Mouse (Mus musculus) frontal cortex, adult 2 months (tissue): ENCODE results near the gene Gng4. TPM values are rescaled to one million over a fixed set of nuclear protein-coding genes. Genes with fewer than 3 reads are reported as not detected.

Experiments used
- DNase-seq, 2 experiments: peaks; one replicate each; pipeline ENCODE4 v3.0.0; 2022; ENCODE audit warnings: low spot score in 1 of 2; ENCODE audit errors: extremely low spot score in 1 of 2
- polyA plus RNA-seq: library from polyadenylated mRNA; depleted of rRNA; stranded (reverse); fragments of >200 nt; gene quantifications from 2 replicates; pipeline ENCODE4 v1.2.3, GENCODE M21; 2012; rRNA removed

Gene Gng4
- polyA plus RNA-seq, 1 experiment, result 264 TPM

DNA sequence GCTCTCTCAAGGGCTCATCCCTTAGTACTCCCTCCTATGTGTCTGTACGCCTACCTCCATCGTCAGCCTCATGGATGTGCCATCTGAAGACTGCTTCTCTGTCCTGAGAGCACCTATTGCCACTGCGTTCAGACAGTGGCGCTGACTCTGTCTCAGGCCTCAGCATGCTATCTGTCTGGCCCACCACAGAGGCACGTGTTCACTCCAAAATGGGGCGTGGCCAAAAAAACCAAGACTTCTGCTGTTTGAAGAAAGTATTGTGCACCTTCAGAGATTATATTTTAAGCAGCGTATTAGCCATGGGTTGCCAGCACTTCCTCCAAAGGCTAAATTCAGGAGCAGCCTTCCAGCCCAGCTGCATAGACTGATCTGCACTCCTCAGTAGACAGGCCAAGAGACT is 27.0 kb downstream of the Gng4 start:
- no peak for DNase-seq

DNA sequence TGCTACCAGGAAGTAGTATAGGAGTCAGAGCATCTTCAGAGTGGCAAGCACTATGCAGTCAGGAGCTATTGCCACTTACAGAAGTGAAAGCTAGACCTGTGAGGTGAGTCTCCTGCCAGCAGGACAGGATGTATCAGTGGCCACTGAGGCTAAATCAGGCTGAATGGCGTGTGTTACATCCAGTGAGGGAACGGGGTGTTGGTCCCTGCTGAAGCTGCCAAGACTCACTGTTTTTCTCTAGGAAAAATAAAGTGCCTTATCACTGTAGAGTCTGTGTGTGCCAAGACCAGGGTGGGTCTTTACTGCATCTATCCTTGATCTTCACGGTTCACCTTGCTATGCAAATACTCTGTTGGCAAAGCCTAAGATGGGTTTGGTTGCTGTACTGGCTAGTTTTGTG is 34.8 kb downstream of the Gng4 start:
- no peak for DNase-seq

DNA sequence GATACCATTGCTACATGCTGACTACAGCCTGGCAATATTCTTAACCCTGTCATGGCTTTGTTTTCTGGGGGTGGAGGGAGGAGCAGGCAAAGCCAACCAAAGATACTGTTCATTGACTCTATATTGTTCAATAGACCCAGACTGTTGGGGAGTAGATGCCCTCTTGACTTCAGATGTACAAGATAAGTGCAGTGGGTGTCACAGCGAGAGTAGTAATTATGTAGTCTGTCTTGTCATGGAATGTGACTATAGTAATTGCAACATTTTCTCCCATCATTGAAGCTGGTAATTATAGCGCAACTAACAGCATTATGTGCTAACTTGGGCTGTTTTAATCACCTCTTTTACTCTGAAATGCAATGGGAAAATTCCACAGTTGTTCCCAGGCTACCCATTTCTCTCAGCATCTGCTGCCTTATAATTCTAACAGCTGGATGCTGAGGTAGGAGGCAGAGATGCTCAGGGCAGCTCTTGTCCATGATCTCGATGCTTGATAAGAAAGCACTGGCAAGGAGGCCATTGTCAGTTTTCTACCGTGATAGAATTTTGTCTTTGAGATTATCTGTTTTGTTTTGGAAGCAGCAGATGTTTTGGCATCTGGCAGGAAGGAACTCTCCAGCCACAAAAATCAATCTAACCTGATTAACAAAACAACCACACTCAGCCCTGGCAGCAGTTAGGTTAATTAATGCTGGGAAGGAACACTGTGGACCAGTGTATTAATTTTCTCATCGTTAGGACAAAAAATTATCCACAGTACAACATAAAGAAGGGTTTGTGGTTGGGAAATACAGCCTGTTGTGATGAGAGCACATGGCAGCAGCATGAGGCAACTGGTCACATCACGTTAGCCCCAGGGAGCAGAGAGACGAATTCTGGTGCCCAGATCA is 36.6 kb downstream of the Gng4 start:
- no peak for DNase-seq

DNA sequence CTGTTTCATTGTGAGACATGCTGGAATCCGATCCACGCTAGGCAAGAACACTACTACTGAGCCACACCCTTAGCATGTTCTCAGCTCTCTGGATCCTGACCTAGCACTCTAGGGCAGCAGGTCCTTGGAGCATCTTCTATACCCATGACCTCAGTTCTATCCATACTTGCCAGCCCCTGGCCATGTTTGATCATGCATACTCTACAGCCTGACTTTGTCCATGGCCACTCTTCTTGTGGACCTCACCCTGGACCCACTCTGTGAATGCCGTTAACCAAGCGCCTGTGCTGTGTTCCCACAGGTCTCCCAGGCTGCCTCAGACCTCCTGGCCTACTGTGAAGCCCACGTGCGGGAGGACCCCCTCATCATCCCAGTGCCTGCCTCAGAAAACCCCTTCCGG is 41.1 kb downstream of the Gng4 start:
- no peak for DNase-seq

DNA sequence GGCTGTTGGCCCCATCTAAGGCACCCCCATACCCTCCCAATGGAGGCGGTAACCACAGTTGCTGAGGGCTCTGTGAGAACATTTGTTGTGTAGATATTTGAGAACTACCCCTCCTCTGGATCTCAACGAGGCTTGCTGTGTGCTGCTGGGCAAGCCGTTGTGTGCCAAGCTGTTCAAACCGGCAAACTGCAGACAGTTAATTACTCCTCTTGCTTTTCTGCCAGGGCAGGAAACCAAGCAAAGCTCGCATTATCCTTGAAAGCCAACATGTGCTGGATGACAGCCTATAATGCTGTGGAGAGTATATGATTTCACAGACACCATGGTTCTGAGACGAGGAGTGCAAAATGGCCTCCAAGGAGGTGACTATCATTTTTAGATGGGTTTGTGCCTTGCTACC is 42.7 kb downstream of the Gng4 start:
- DNase-seq, result no peak

DNA sequence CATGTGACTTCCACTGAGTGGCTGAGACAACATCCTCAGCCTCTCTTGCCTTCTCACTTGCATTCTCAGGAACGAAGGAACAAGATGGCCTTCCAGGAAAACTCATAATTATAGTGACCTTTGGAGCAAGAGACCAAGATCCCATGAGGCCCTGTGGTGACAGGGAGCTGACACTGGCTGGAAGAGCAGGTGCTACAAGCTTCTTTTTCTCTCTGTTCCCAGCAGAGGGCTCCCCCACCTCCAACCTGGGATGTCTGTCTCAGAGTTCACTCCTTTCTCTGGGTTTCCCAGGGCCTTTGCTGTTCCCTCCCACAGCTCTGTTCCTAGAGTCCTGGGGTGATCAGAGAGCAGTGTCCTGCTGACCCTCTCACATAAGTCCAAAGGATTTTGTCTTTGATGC is 44.3 kb downstream of the Gng4 start:
- no peak for DNase-seq

DNA sequence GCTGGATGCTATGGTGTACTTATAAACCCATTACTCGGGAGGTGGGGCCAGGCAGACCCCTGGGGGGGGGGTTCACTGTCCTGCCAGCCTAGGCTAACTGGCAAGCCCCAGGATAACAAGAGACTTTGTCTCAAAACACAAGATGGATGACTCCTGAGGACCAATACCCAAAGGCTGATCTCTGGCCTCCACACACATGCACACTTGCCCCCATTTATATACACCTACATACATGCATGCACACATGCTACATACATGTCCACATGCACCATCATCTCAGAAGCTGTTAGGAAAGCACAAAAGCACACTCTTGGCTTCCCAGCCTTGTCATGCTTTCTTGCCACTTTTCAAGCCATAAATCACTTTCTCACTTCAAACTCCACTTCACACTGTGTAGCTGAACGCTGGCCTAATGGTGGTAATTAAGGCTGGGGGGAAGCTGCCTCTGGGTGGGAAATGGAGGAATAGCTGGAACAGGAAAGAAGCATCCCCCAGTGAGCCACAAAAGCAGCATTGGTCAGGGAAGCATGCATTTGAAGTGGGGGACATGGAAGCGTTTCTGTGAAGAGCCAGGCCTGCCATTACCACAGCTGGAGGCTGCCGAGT is 46.7 kb downstream of the Gng4 start:
- DNase-seq, result no peak

DNA sequence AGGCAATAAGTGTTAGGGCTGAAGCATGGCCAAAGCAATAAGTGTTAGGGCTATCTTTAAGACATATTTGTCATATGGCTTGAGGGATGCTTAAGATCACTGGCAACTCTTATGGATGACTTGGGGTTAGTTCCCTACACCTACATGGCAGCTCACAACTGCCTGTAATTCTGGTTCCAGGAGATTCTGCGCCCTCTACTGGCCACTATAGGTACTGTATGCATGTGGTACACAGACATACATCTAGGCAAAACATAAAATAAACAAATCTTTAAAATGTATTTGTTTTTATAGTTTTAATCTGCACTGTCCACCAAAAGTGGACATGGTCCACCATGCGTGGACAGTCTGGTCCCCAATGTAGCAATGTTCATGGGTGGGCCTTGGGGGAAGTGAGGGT is 51.3 kb downstream of the Gng4 start:
- DNase-seq, result no peak

DNA sequence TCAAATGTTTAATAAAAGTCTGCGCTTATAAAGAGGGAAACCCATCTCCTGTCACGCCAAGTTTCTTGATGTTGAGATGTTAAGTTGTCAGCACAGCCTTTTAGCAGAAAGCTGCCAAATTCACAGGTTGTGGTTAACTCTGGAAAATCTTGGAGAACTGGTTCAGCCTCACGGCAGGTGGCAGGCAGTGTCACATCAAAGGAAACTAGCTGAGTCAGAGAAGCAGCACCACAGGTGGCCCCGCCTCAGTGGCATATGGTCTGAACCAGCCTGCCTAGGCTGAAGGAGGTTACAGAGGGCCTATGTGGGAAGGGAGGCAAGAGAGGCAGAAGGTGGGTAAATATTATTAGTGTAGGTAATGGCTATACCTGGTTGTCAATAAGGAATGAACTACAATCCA is 61.2 kb downstream of the Gng4 start:
- no peak for DNase-seq

DNA sequence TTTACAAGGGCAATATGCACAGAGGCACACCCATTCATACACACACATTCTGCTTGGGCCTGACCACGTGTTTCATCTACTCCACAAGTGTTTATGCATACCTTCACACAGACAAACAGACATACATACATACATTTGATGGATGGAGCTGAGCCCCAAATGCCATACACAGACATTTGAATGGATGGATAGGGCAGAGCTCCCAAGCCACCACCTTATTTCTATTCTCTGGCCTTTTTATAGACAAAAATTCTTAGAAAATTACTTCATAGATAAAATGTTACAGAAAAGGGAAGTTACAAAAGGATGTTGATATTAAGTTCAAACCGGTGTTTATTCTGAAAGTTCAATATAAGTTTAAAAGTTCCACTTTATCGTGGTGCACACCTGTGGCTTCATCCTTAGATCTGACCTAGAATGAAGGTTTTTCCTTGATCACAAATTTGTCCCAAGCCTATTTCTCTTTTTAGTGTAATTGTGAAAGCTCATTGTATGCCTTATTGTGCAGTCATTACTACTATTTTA is 63.3 kb downstream of the Gng4 start:
- no peak for DNase-seq

DNA sequence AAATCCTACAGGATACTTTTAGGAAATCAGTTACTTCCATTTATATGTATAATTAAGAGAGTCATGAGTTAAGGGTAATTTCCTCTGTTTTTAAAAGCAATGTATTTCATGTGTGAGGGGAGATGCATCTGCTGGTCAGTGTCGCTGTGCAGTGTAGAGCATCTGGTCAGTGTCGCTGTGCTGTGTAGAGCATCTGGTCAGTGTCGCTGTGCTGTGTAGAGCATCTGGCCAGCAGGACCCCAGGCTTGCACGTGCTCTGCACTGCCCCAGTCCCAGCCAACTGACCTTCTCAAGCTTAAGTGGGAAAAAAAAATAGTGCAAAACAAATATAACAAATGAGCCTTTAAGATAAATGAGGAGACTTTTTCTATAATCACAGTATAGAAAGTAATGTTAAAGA is 73.3 kb downstream of the Gng4 start:
- DNase-seq, result no peak

DNA sequence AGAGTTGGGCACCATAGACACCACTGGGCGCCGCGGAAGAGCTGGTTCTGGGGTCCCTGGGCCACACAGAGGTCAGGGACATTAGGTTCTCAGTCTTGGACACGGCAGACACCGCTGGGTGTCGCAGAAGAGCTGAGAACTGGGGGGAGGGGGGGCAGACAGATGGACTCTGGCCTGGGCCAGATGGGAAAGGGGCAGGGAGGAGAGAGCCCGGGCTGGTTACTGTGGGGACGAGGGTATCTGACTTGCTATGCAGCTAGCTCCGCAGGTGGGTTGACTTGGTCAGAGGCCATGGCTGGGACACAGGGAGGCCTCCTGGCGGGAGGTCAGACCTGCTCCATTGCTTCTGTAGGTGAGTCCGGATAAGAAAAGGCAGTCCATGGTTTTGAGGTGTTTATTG is 78.5 kb downstream of the Gng4 start:
- no peak for DNase-seq

DNA sequence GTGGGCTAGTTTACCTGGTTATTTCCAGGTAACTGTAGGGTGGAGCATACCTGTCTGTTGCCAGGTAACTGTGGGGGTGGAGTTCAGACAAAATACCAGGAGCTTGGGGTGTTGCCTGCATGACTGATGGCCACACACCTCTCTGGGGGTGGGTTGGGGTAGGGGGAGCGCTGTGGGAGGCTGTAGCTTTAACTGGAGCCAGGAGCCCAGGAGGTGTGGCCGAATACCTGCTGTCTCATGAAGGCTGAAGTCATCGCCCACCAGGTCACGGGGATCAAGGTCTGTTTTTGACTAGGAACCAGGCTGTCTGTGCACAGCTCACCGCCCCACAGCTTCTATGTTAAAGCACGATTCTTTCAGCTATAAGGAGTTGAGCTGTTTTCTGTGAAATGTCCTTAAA is 79.1 kb downstream of the Gng4 start:
- DNase-seq, result no peak

DNA sequence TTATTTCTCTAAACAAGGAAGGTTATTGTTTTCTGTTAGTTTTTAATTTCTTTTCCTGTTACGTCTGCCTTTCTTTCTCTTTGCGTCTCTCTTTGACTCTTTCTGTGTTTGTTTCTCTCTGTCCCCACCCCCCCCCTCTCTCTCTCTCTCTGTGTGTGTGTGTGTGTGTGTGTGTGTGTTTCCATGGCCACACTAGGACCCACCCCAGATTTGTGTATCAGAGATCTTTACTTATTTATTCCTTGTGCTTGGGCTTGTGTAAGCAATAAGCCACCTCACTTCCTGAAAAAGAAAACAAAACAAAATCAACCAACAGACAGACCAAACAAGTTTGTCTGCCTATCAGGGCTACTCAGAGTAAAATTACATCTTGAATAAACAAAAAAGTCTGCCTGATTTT is 82.5 kb downstream of the Gng4 start:
- DNase-seq, result no peak

DNA sequence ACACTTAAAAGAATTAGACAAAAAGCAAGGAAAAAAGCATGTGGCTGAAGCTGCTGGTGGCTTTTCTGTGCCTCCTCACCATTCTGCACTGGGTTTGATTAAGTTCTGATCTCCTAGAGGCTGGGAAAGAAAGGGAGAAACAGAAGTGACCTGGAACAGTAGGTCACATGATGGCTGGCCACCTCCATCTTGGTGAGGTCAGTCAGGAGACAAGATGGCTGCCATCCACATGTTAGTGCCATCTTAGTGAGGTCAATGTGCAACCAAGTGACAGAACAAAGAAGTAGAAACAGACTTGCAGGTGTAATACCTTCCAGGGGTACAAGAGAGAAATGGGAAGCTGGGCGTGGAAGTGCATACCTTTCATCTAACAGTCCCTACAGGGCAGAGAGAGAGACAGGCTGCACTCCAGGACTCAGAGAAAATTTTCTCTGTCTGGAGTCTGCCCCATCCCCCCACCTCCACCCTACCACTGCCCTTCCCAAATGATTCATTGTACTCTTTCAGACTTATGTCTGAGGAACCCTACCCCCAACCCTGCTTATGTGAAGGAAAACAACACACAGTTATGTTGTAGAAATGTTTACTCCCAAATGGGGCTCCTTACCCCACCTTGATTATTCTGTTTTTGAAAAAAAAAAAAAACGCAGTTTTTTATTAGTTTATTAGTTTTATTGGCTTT is 83.4 kb downstream of the Gng4 start:
- no peak for DNase-seq

DNA sequence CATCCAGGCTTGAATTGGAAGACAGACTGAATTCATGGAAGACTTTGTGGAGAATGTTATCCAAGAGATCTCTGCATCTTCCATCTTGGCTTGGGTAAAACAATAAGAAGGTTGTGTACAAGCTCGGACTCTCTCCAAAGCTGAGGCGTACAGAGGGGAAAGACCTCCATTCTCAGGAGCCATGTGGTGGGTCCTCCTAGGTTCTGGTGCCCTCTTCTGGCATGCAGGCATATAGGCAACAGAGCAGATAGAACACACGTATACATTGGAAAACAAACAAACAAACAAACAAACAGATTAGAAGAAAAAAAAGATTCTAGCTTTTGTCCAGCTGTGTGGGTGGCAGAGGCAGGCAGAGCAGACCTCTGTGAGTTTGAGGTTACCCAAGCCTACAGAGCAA is 84.1 kb downstream of the Gng4 start:
- DNase-seq, result peak in 1 of 2 experiments; percentile 35

Other genes with a start within 250 kb of the Gng4 start
- gene Lyst, start 193.7 kb upstream of the Gng4 start, polyA plus RNA-seq, result 12.2 and 12.3 TPM in 2 replicates
- 24.9 and 28.9 TPM in 2 replicates for gene B3galnt2, start 170.4 kb downstream of the Gng4 start, polyA plus RNA-seq